Mouse (Mus musculus) right cerebral cortex, adult 18-20 months (tissue): ENCODE data around the gene Slc16a12.

Experiments
- DNase-seq: peaks from one replicate; pipeline ENCODE4 v3.0.0; 2022; ENCODE audit warnings: mixed read lengths

Gene Slc16a12

GRCm38 (mm10) chr19:34726254-34726962 is 20.7 kb downstream of the Slc16a12 start:
- DNase-seq = no peak

GRCm38 (mm10) chr19:34725418-34725817 is 21.7 kb downstream of the Slc16a12 start:
- no peak for DNase-seq

GRCm38 (mm10) chr19:34724598-34724997 is 22.5 kb downstream of the Slc16a12 start:
- no peak for DNase-seq

GRCm38 (mm10) chr19:34722541-34722940 is 24.5 kb downstream of the Slc16a12 start:
- no peak for DNase-seq

GRCm38 (mm10) chr19:34720130-34720529 is 27.0 kb downstream of the Slc16a12 start:
- DNase-seq = no peak

GRCm38 (mm10) chr19:34718963-34719362 is 28.1 kb downstream of the Slc16a12 start:
- DNase-seq = no peak

- DNase-seq = no peak
Observed at GRCm38 (mm10) chr19:34718478-34718877, 28.6 kb downstream of the Slc16a12 start.

GRCm38 (mm10) chr19:34715895-34716294 is 31.2 kb downstream of the Slc16a12 start:
- DNase-seq = no peak

- no peak for DNase-seq
Observed at GRCm38 (mm10) chr19:34714250-34714666, 32.8 kb downstream of the Slc16a12 start.

- DNase-seq = no peak
Observed at GRCm38 (mm10) chr19:34712050-34712449, 35.0 kb downstream of the Slc16a12 start.

GRCm38 (mm10) chr19:34708221-34708620 is 38.9 kb downstream of the Slc16a12 start:
- no peak for DNase-seq

GRCm38 (mm10) chr19:34707571-34707970 is 39.5 kb downstream of the Slc16a12 start:
- no peak for DNase-seq

GRCm38 (mm10) chr19:34706261-34706660 is 40.8 kb downstream of the Slc16a12 start:
- DNase-seq = no peak

GRCm38 (mm10) chr19:34705141-34705540 is 41.9 kb downstream of the Slc16a12 start:
- DNase-seq = no peak

GRCm38 (mm10) chr19:34699300-34699699 is 47.8 kb downstream of the Slc16a12 start:
- DNase-seq = no peak

GRCm38 (mm10) chr19:34698852-34699251 is 48.2 kb downstream of the Slc16a12 start:
- DNase-seq = no peak

- DNase-seq = no peak
Observed at GRCm38 (mm10) chr19:34698432-34698831, 48.7 kb downstream of the Slc16a12 start.

- no peak for DNase-seq
Observed at GRCm38 (mm10) chr19:34697461-34697860, 49.6 kb downstream of the Slc16a12 start.

- DNase-seq = no peak
Observed at GRCm38 (mm10) chr19:34696352-34696986, 50.6 kb downstream of the Slc16a12 start.

GRCm38 (mm10) chr19:34691402-34691801 is 55.7 kb downstream of the Slc16a12 start:
- no peak for DNase-seq

GRCm38 (mm10) chr19:34685530-34685929 is 61.6 kb downstream of the Slc16a12 start:
- no peak for DNase-seq

GRCm38 (mm10) chr19:34684857-34685256 is 62.2 kb downstream of the Slc16a12 start:
- DNase-seq = peak; percentile 40

- no peak for DNase-seq
Observed at GRCm38 (mm10) chr19:34678428-34678827, 68.7 kb downstream of the Slc16a12 start.

GRCm38 (mm10) chr19:34673476-34673875 is 73.6 kb downstream of the Slc16a12 start:
- no peak for DNase-seq
